Mouse (Mus musculus) midbrain, embryonic 15.5 days (tissue): Measurements from ENCODE around the gene Cisd3. TPM values are rescaled to one million over a fixed set of nuclear protein-coding genes. Genes with fewer than 3 reads are reported as not detected.
"Not testable (repeated sequence)": the region's sequence is repeated elsewhere in the genome, so short reads cannot be mapped to it uniquely, and the experiment has no call there.

Source experiments
- ATAC-seq: fragments of 200-750 bp; cut with Nextera tagmentation; replicated peaks from 2 replicates; pipeline ENCODE4 v1.8.0; 2017; ENCODE audit warnings: moderate TSS enrichment
- H3K27ac ChIP-seq: fragments of 300-500 bp; sonication (generic); 2 replicates; pipeline ENCODE4 v1.5.1; 2015; ENCODE audit warnings: mild to moderate bottlenecking, inconsistent platforms
- H3K27me3 ChIP-seq: fragments of 300-500 bp; sonication (generic); replicated peaks from 2 replicates; pipeline ENCODE4 v1.6.1; 2015; ENCODE audit warnings: inconsistent platforms
- H3K36me3 ChIP-seq: fragments of 300-500 bp; sonication (generic); replicated peaks from 2 replicates; pipeline ENCODE4 v1.6.1; 2015; ENCODE audit warnings: inconsistent platforms
- H3K4me1 ChIP-seq: fragments of 300-500 bp; sonication (generic); 2 replicates; pipeline ENCODE4 v1.6.1; 2015; ENCODE audit warnings: inconsistent platforms
- H3K4me2 ChIP-seq: fragments of 300-500 bp; sonication (generic); 2 replicates; pipeline ENCODE4 v1.6.1; 2015; ENCODE audit warnings: inconsistent platforms, mild to moderate bottlenecking, moderate library complexity
- H3K4me3 ChIP-seq: fragments of 300-500 bp; sonication (generic); 2 replicates; pipeline ENCODE4 v1.5.1; 2015; ENCODE audit warnings: mild to moderate bottlenecking, inconsistent platforms
- H3K9ac ChIP-seq: fragments of 300-500 bp; sonication (generic); 2 replicates; pipeline ENCODE4 v1.6.1; 2015; ENCODE audit warnings: mild to moderate bottlenecking, inconsistent platforms
- H3K9me3 ChIP-seq: fragments of 300-500 bp; sonication (generic); 2 replicates; pipeline ENCODE4 v1.6.1; 2016; ENCODE audit warnings: inconsistent platforms
- WGBS: fragments of 180-500 bp; shearing (Covaris S2); methylation state at CpG from one replicate; pipeline ENCODE4 v1.1.7; 2015; ENCODE audit warnings: mixed read lengths; 5-methylcytosine and 5-hydroxymethylcytosine counted together
- microRNA-seq: library from miRNA; unstranded; fragments of <30 nt; microRNA quantifications from one replicate; pipeline ENCODE4, GENCODE M21; 2016
- polyA plus RNA-seq: library from polyadenylated mRNA; unstranded; fragments of >200 nt; fragmentation: Nextera tagmentation; extraction: Ambion mirVana; gene quantifications from 2 replicates; pipeline ENCODE4 v1.2.1, GENCODE M21; 2015

Gene Cisd3
- polyA plus RNA-seq, 1 experiment from 2014 or later: 21.6 TPM

- no peaks in the 10 kb centered on the region for H3K9me3 ChIP-seq
- no peaks in the 10 kb centered on the region for H3K4me1 ChIP-seq
- no peak overlapping the region for H3K27ac ChIP-seq
- H3K4me3 ChIP-seq: no peak overlapping the region
- H3K27me3 ChIP-seq: no peaks in the 10 kb centered on the region
- no peak overlapping the region for H3K9ac ChIP-seq
- ATAC-seq: no peak
- H3K36me3 ChIP-seq: peaks cover 71% of the 10 kb centered on the region
- 90% methylated on average over 7 of the region's 7 CpGs for WGBS
- no peak overlapping the region for H3K4me2 ChIP-seq
These were observed 38.1 kb downstream of the Cisd3 start for GRCm38 (mm10) chr11:97723709-97724108.

GRCm38 (mm10) chr11:97728311-97728710 is 42.7 kb downstream of the Cisd3 start:
- Histone ChIP-seq H3K27me3 (no peaks in the 10 kb centered on the region), H3K4me1 (no peaks in the 10 kb centered on the region), H3K9ac (no peak overlapping the region), H3K9me3 (no peaks in the 10 kb centered on the region), H3K27ac (no peak overlapping the region), H3K4me2 (no peak overlapping the region), H3K4me3 (no peak overlapping the region), H3K36me3 (peaks cover 56% of the 10 kb centered on the region)
- 84% methylated on average over 7 of the region's 7 CpGs for WGBS
- no peak for ATAC-seq

GRCm38 (mm10) chr11:97728730-97729129 is 43.1 kb downstream of the Cisd3 start:
- Histone ChIP-seq H3K9ac (no peak overlapping the region), H3K36me3 (peaks cover 56% of the 10 kb centered on the region), H3K27me3 (no peaks in the 10 kb centered on the region), H3K27ac (no peak overlapping the region), H3K4me1 (no peaks in the 10 kb centered on the region), H3K4me2 (no peak overlapping the region), H3K4me3 (no peak overlapping the region), H3K9me3 (no peaks in the 10 kb centered on the region)
- ATAC-seq: no peak
- WGBS: 87% methylated on average over 7 of the region's 7 CpGs

GRCm38 (mm10) chr11:97733689-97734088 is 48.1 kb downstream of the Cisd3 start:
- Histone ChIP-seq H3K9me3 (no peaks in the 10 kb centered on the region), H3K4me1 (no peaks in the 10 kb centered on the region), H3K9ac (no peak overlapping the region), H3K27me3 (no peaks in the 10 kb centered on the region), H3K4me3 (no peak overlapping the region), H3K4me2 (no peak overlapping the region), H3K36me3 (peaks cover 25% of the 10 kb centered on the region; the same call in 1 of the 2 replicates), H3K27ac (no peak overlapping the region)
- WGBS: 61% methylated on average over 10 of the region's 10 CpGs
- no peak for ATAC-seq

GRCm38 (mm10) chr11:97734810-97735209 is 49.2 kb downstream of the Cisd3 start:
- peaks cover 19% of the 10 kb centered on the region; the same call in 1 of the 2 replicates for H3K36me3 ChIP-seq
- H3K27ac ChIP-seq, H3K9me3 ChIP-seq, H3K9ac ChIP-seq, ATAC-seq, H3K4me2 ChIP-seq, H3K4me3 ChIP-seq, H3K27me3 ChIP-seq, H3K4me1 ChIP-seq: not testable (repeated sequence)
- WGBS: 88% methylated on average over 5 of the region's 5 CpGs

- no peak overlapping the region for H3K27ac ChIP-seq
- peaks cover 9% of the 10 kb centered on the region for H3K4me1 ChIP-seq
- no peaks in the 10 kb centered on the region for H3K27me3 ChIP-seq
- no peaks in the 10 kb centered on the region for H3K9me3 ChIP-seq
- H3K36me3 ChIP-seq: peaks cover 6% of the 10 kb centered on the region; the same call in 1 of the 2 replicates
- no peak overlapping the region for H3K4me2 ChIP-seq
- WGBS: 95% methylated on average over 5 of the region's 5 CpGs
- H3K9ac ChIP-seq: no peak overlapping the region
- H3K4me3 ChIP-seq: no peak overlapping the region
- no peak for ATAC-seq
These were observed 51.0 kb downstream of the Cisd3 start for GRCm38 (mm10) chr11:97736645-97737044.

GRCm38 (mm10) chr11:97737600-97737999 is 52.0 kb downstream of the Cisd3 start:
- Histone ChIP-seq H3K4me3 (no peak overlapping the region), H3K27ac (no peak overlapping the region), H3K9me3 (no peaks in the 10 kb centered on the region), H3K9ac (no peak overlapping the region), H3K4me2 (no peak overlapping the region), H3K36me3 (no peaks in the 10 kb centered on the region), H3K27me3 (no peaks in the 10 kb centered on the region), H3K4me1 (peaks cover 18% of the 10 kb centered on the region)
- WGBS: 70% methylated on average over 4 of the region's 4 CpGs
- no peak for ATAC-seq

Small RNA genes lying within 50 kb of the gene (microRNA-seq; reads per million reads assigned to microRNA genes)
- gene Gm24158 (not detected), gene Mir6927 (not detected)

Other genes starting within 250 kb of the Cisd3 start
- 1.3 and 1.6 TPM in 2 replicates for gene 4933428G20Rik, start 185.5 kb upstream of the Cisd3 start, polyA plus RNA-seq
- 13.2 and 13.9 TPM in 2 replicates for gene Srcin1, start 109.6 kb upstream of the Cisd3 start, polyA plus RNA-seq
- gene Epop, start 56.1 kb upstream of the Cisd3 start, polyA plus RNA-seq: 1.9 and 2.5 TPM in 2 replicates
- 3.9 and 4.4 TPM in 2 replicates for gene Mllt6, start 22.4 kb upstream of the Cisd3 start, polyA plus RNA-seq
- gene Pcgf2, start 14.7 kb downstream of the Cisd3 start, polyA plus RNA-seq: 23.1 TPM in 2 replicates
- gene Psmb3, start 17.6 kb downstream of the Cisd3 start, polyA plus RNA-seq: 421 and 431 TPM in 2 replicates
- 4.3 and 4.9 TPM in 2 replicates for gene Pip4k2b, start 58.9 kb downstream of the Cisd3 start, polyA plus RNA-seq
- gene Cwc25, start 80.7 kb downstream of the Cisd3 start, polyA plus RNA-seq: 16.2 and 17.6 TPM in 2 replicates
- 0.50 and 1.1 TPM in 2 replicates for gene 1700001P01Rik, start 90.1 kb downstream of the Cisd3 start, polyA plus RNA-seq
- gene Rpl23, start 96.6 kb downstream of the Cisd3 start, polyA plus RNA-seq: 259 and 277 TPM in 2 replicates
- 198 and 199 TPM in 2 replicates for gene Lasp1, start 113.2 kb downstream of the Cisd3 start, polyA plus RNA-seq
- 33.3 and 33.8 TPM in 2 replicates for gene B230217C12Rik, start 155.0 kb downstream of the Cisd3 start, polyA plus RNA-seq
- gene Fbxo47, start 198.3 kb downstream of the Cisd3 start, polyA plus RNA-seq: 0.57 and 0.70 TPM in 2 replicates